Mouse (Mus musculus) induced T-regulatory cell, adult 2 months (primary cell): ENCODE measurements around the gene Sass6.
"Not testable (repeated sequence)": the region's sequence is repeated elsewhere in the genome, so short reads cannot be mapped to it uniquely, and the experiment has no call there.

ENCODE experiments used
- DNase-seq: peaks from one replicate; pipeline ENCODE4 v3.0.0-alpha.2; 2012; ENCODE audit warnings: low read depth

Sass6 gene

GRCm38 (mm10) chr3:116664281-116664680, 69.5 kb downstream of the Sass6 start:
- DNase-seq = not testable (repeated sequence)
